Mouse (Mus musculus): Measurements from ENCODE around the gene Camk1.

The Camk1 gene

GRCm38 (mm10) chr6:113302258-113302657, 41.5 kb downstream of the Camk1 start:
- no peak for DNase-seq

- no peak for DNase-seq
These were observed 42.4 kb downstream of the Camk1 start for GRCm38 (mm10) chr6:113301350-113301749.

DNA sequence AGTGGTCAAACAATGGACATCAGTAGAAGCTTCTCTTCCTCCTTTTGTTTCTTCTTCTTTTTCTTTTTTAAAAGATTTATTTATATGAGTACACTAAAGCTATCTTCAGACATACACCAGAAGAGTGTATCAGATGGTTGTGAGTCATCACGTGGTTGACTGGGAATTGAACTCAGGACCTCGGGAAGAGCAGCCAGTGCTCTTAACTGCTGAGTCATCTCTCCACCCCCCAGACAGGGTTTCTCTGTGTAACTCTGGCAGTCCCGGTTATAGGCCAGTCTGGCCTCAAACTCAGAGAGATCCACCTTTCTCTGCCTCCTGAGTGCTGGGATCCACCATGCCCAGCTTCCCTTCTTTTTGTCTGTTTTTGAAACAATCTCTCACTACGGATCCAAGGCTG, 47.1 kb downstream of the Camk1 start:
- no peak for DNase-seq

DNA sequence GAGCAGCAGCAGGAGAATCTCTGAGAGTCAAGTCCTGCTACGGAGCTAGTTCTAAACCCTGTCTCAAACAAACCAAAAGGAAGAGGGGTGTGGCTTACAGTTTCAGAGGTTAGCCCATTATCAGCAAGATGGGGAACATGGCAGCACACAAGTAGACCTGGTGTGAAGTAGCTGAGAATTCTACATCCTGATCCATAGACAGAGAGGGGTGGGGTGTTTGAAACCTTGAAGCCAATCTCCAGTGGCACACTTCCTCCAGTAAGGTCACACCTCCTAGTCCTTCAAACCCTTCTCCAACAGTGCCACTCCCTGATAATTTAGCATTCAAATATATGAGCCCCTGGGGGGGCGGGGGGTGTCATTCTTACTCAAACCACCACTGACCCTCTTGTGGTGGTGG, 47.7 kb downstream of the Camk1 start:
- no peak for DNase-seq

DNA sequence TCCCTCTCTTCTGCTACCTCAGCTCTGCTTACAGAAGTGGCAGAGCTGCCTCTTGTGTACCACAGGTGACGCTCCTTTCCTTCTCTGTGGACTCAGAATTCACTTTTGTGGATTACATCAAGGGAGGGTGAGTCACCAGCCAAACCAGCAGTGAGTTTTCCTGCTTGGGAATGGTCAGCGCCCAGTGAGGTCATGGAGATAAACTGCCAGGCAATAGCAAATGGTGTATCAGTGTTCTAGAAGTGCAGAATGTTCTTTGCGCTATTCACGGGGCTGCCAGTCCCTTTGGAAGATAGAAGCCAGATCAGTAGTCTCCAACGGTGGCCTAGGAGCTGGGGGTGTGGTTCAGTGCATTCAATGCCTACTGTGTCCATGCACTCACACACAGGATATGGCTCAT, 50.8 kb downstream of the Camk1 start:
- no peak for DNase-seq

DNA sequence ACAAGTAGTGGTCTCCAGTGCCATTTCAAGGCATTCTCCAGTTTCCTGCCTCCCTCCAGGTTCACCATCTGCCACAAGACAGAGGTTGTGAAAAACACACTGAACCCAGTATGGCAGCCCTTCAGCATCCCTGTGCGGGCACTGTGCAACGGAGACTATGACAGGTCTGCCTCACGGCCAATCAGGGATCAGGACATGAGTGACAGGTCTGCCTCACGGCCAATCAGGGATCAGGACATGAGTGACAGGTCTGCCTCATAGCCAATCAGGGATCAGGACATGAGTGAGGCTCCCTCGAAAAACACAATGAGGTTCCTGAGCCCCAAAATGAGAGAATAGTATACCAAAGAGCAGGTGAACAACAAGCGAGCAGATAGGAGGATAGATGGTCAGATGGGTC, 53.4 kb downstream of the Camk1 start:
- DNase-seq, result no peak

DNA sequence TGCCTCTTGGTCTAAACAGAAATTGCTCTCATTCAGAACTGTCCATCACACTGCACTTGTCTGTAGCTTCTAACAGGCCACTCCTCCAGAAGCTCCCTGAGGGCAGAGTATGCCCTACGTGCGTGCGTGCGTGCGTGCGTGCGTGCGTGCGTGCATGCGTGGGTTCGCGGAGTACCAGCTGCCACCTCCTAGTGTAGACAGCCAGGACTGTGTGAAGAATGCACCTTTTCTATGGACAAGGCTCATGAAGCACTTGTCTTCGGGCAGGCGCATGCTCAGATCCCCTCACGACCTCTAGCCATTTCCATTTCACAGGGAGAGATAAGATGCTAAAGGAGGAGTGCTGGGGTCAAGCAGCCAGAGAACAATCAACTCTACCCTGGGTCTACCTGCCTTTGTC, 54.4 kb downstream of the Camk1 start:
- no peak for DNase-seq

- no peak for DNase-seq
These were observed 56.5 kb downstream of the Camk1 start for GRCm38 (mm10) chr6:113287236-113287635.

DNA sequence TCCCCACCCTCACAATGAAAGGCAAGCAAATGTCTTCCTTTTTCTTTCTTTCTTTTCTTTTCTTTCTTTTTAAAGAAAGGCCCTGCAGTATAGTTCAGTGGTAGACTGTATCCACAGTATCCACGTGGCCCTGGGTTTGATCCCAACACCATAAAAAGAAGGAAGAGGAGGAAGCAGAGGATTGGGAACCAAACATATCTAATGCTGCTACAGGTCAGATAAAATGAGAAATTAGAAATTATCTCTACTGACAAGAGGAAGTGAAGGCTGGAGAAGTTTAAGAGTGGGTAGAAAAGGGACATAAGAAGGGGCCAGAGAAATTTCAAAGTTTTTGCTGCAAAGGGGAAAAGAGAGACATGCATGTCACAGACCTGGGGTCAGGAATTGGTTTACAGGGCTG, 57.5 kb downstream of the Camk1 start:
- DNase-seq, result no peak

- no peak for DNase-seq
These were observed 58.9 kb downstream of the Camk1 start for GRCm38 (mm10) chr6:113284931-113285330.

Data from cerebellum, adult 9-10 months (tissue).